Mouse (Mus musculus): ENCODE measurements around the gene Akap2. TPM values are rescaled to one million over a fixed set of nuclear protein-coding genes. Genes with fewer than 3 reads are reported as not detected.

Akap2 gene
- polyA plus RNA-seq, 1 experiment, result 19.3 TPM

- no peak for TF ChIP-seq REST (IDR thresholded peaks at IDR 0.05; ENCODE audit: insufficient read depth, insufficient read length)
- no peak for TF ChIP-seq SRF (IDR thresholded peaks at IDR 0.05; ENCODE audit: control insufficient read depth, insufficient read length, low read depth)
- no peak for TF ChIP-seq MAX (IDR thresholded peaks at IDR 0.05; ENCODE audit: low read depth)
- TF ChIP-seq CEBPB (IDR thresholded peaks at IDR 0.05; ENCODE audit: insufficient read depth, poor library complexity, severe bottlenecking), result no peak
- TF ChIP-seq TCF3 (IDR thresholded peaks at IDR 0.05; ENCODE audit: insufficient read length, low read depth), result no peak
- TF ChIP-seq TCF12 (IDR thresholded peaks at IDR 0.05; ENCODE audit: insufficient read depth, poor library complexity, severe bottlenecking), result no peak
- TF ChIP-seq MYOG (IDR thresholded peaks at IDR 0.05; ENCODE audit: control insufficient read depth in 1 of 3, insufficient read depth in 1 of 3, insufficient read length in 2 of 3, low read depth in 2 of 3), result no peak
- no peak for TF ChIP-seq USF1 (IDR thresholded peaks at IDR 0.05; ENCODE audit: low read depth)
- TF ChIP-seq E2F4 (IDR thresholded peaks at IDR 0.05; ENCODE audit: insufficient read depth), result no peak
- TF ChIP-seq POLR2AphosphoS2 (IDR thresholded peaks at IDR 0.05; ENCODE audit: insufficient read length, low read depth), result no peak
- no peak for TF ChIP-seq MYOD1 (IDR thresholded peaks at IDR 0.05; ENCODE audit: control insufficient read depth in 1 of 3, insufficient read length in 2 of 3, low read depth in 2 of 3)
- no peak for TF ChIP-seq POLR2A (IDR thresholded peaks at IDR 0.05; ENCODE audit: insufficient read length, low read depth)
- H3K36me3 ChIP-seq (ENCODE audit: control insufficient read depth, insufficient read depth), result no peaks in the 10 kb centered on the region
- no peak overlapping the region for H3K4me2 ChIP-seq (ENCODE audit: low read depth)
- no peak overlapping the region for H3ac ChIP-seq (ENCODE audit: control insufficient read depth, insufficient read length)
- no peaks in the 10 kb centered on the region for H3K27me3 ChIP-seq (ENCODE audit: control insufficient read depth, insufficient read depth, insufficient read length)
- H3K79me2 ChIP-seq (ENCODE audit: control insufficient read depth, insufficient read depth), result peaks cover 48% of the 10 kb centered on the region
- H3K4me3 ChIP-seq, result no peak overlapping the region
These were observed 71.3 kb downstream of the Akap2 start for GRCm38 (mm10) chr4:57788709-57789108.

- no peak overlapping the region for H3K4me3 ChIP-seq
- H3K27me3 ChIP-seq (ENCODE audit: control insufficient read depth, insufficient read depth, insufficient read length), result no peaks in the 10 kb centered on the region
- no peaks in the 10 kb centered on the region for H3K36me3 ChIP-seq (ENCODE audit: control insufficient read depth, insufficient read depth)
- no peak overlapping the region for H3ac ChIP-seq (ENCODE audit: control insufficient read depth, insufficient read length)
- TF ChIP-seq TCF12 (IDR thresholded peaks at IDR 0.05; ENCODE audit: insufficient read depth, poor library complexity, severe bottlenecking), result no peak
- no peak for TF ChIP-seq SRF (IDR thresholded peaks at IDR 0.05; ENCODE audit: control insufficient read depth, insufficient read length, low read depth)
- TF ChIP-seq MYOG (IDR thresholded peaks at IDR 0.05; ENCODE audit: control insufficient read depth in 1 of 3, insufficient read depth in 1 of 3, insufficient read length in 2 of 3, low read depth in 2 of 3), result no peak
- no peak for TF ChIP-seq MYOD1 (IDR thresholded peaks at IDR 0.05; ENCODE audit: control insufficient read depth in 1 of 3, insufficient read length in 2 of 3, low read depth in 2 of 3)
- no peak for TF ChIP-seq CEBPB (IDR thresholded peaks at IDR 0.05; ENCODE audit: insufficient read depth, poor library complexity, severe bottlenecking)
- TF ChIP-seq E2F4 (IDR thresholded peaks at IDR 0.05; ENCODE audit: insufficient read depth), result no peak
- no peak for TF ChIP-seq POLR2A (IDR thresholded peaks at IDR 0.05; ENCODE audit: insufficient read length, low read depth)
- TF ChIP-seq USF1 (IDR thresholded peaks at IDR 0.05; ENCODE audit: low read depth), result no peak
- TF ChIP-seq MAX (IDR thresholded peaks at IDR 0.05; ENCODE audit: low read depth), result no peak
- TF ChIP-seq TCF3 (IDR thresholded peaks at IDR 0.05; ENCODE audit: insufficient read length, low read depth), result no peak
- TF ChIP-seq POLR2AphosphoS2 (IDR thresholded peaks at IDR 0.05; ENCODE audit: insufficient read length, low read depth), result no peak
- TF ChIP-seq REST (IDR thresholded peaks at IDR 0.05; ENCODE audit: insufficient read depth, insufficient read length), result no peak
- peaks cover 48% of the 10 kb centered on the region for H3K79me2 ChIP-seq (ENCODE audit: control insufficient read depth, insufficient read depth)
- H3K4me2 ChIP-seq (ENCODE audit: low read depth), result no peak overlapping the region
These were observed 71.7 kb downstream of the Akap2 start for GRCm38 (mm10) chr4:57789118-57789517.

- H3K36me3 ChIP-seq (ENCODE audit: control insufficient read depth, insufficient read depth), result no peaks in the 10 kb centered on the region
- H3K27me3 ChIP-seq (ENCODE audit: control insufficient read depth, insufficient read depth, insufficient read length), result no peaks in the 10 kb centered on the region
- H3ac ChIP-seq (ENCODE audit: control insufficient read depth, insufficient read length), result no peak overlapping the region
- H3K79me2 ChIP-seq (ENCODE audit: control insufficient read depth, insufficient read depth), result peaks cover 45% of the 10 kb centered on the region
- H3K4me2 ChIP-seq (ENCODE audit: low read depth), result no peak overlapping the region
- TF ChIP-seq SRF (IDR thresholded peaks at IDR 0.05; ENCODE audit: control insufficient read depth, insufficient read length, low read depth), result no peak
- no peak for TF ChIP-seq POLR2AphosphoS2 (IDR thresholded peaks at IDR 0.05; ENCODE audit: insufficient read length, low read depth)
- no peak for TF ChIP-seq MYOG (IDR thresholded peaks at IDR 0.05; ENCODE audit: control insufficient read depth in 1 of 3, insufficient read depth in 1 of 3, insufficient read length in 2 of 3, low read depth in 2 of 3)
- TF ChIP-seq TCF3 (IDR thresholded peaks at IDR 0.05; ENCODE audit: insufficient read length, low read depth), result no peak
- TF ChIP-seq MAX (IDR thresholded peaks at IDR 0.05; ENCODE audit: low read depth), result no peak
- no peak for TF ChIP-seq CEBPB (IDR thresholded peaks at IDR 0.05; ENCODE audit: insufficient read depth, poor library complexity, severe bottlenecking)
- no peak for TF ChIP-seq E2F4 (IDR thresholded peaks at IDR 0.05; ENCODE audit: insufficient read depth)
- TF ChIP-seq TCF12 (IDR thresholded peaks at IDR 0.05; ENCODE audit: insufficient read depth, poor library complexity, severe bottlenecking), result no peak
- TF ChIP-seq REST (IDR thresholded peaks at IDR 0.05; ENCODE audit: insufficient read depth, insufficient read length), result no peak
- no peak for TF ChIP-seq POLR2A (IDR thresholded peaks at IDR 0.05; ENCODE audit: insufficient read length, low read depth)
- TF ChIP-seq MYOD1 (IDR thresholded peaks at IDR 0.05; ENCODE audit: control insufficient read depth in 1 of 3, insufficient read length in 2 of 3, low read depth in 2 of 3), result no peak
- no peak overlapping the region for H3K4me3 ChIP-seq
These were observed 76.5 kb downstream of the Akap2 start for GRCm38 (mm10) chr4:57793989-57794388.

GRCm38 (mm10) chr4:57794547-57794946 lies 77.1 kb downstream of the Akap2 start:
- no peak overlapping the region for H3ac ChIP-seq (ENCODE audit: control insufficient read depth, insufficient read length)
- H3K4me2 ChIP-seq (ENCODE audit: low read depth), result no peak overlapping the region
- H3K36me3 ChIP-seq (ENCODE audit: control insufficient read depth, insufficient read depth), result no peaks in the 10 kb centered on the region
- no peak for TF ChIP-seq MAX (IDR thresholded peaks at IDR 0.05; ENCODE audit: low read depth)
- TF ChIP-seq MYOG (IDR thresholded peaks at IDR 0.05; ENCODE audit: control insufficient read depth in 1 of 3, insufficient read depth in 1 of 3, insufficient read length in 2 of 3, low read depth in 2 of 3), result no peak
- TF ChIP-seq REST (IDR thresholded peaks at IDR 0.05; ENCODE audit: insufficient read depth, insufficient read length), result no peak
- no peak for TF ChIP-seq TCF12 (IDR thresholded peaks at IDR 0.05; ENCODE audit: insufficient read depth, poor library complexity, severe bottlenecking)
- no peak for TF ChIP-seq POLR2AphosphoS2 (IDR thresholded peaks at IDR 0.05; ENCODE audit: insufficient read length, low read depth)
- TF ChIP-seq SRF (IDR thresholded peaks at IDR 0.05; ENCODE audit: control insufficient read depth, insufficient read length, low read depth), result no peak
- TF ChIP-seq USF1 (IDR thresholded peaks at IDR 0.05; ENCODE audit: low read depth), result no peak
- TF ChIP-seq MYOD1 (IDR thresholded peaks at IDR 0.05; ENCODE audit: control insufficient read depth in 1 of 3, insufficient read length in 2 of 3, low read depth in 2 of 3), result no peak
- no peak for TF ChIP-seq POLR2A (IDR thresholded peaks at IDR 0.05; ENCODE audit: insufficient read length, low read depth)
- no peak for TF ChIP-seq CEBPB (IDR thresholded peaks at IDR 0.05; ENCODE audit: insufficient read depth, poor library complexity, severe bottlenecking)
- TF ChIP-seq E2F4 (IDR thresholded peaks at IDR 0.05; ENCODE audit: insufficient read depth), result no peak
- no peak for TF ChIP-seq TCF3 (IDR thresholded peaks at IDR 0.05; ENCODE audit: insufficient read length, low read depth)
- peaks cover 40% of the 10 kb centered on the region for H3K79me2 ChIP-seq (ENCODE audit: control insufficient read depth, insufficient read depth)
- no peak overlapping the region for H3K4me3 ChIP-seq
- H3K27me3 ChIP-seq (ENCODE audit: control insufficient read depth, insufficient read depth, insufficient read length), result no peaks in the 10 kb centered on the region
